Mouse (Mus musculus) brain, embryonic 18.5 days (tissue): ENCODE measurements around the gene Prpf31.
"Not testable (repeated sequence)": the region's sequence is repeated elsewhere in the genome, so short reads cannot be mapped to it uniquely, and the experiment has no call there.

Experiments
- DNase-seq: peaks from one replicate; pipeline ENCODE4 v3.0.0-alpha.2; 2012; ENCODE audit warnings: low read depth, low spot score

Prpf31 gene

GRCm38 (mm10) chr7:3629543-3630477, at the start of gene Prpf31, which contains the start of gene Tfpt:
TSS of gene Prpf31 (plus strand) at chr7:3629985.
TSS of gene Tfpt (minus strand) at chr7:3629929.
- peak; percentile 94 for DNase-seq

- no peak for DNase-seq
Observed at GRCm38 (mm10) chr7:3580029-3580428, 49.8 kb upstream of the Prpf31 start.

DNA sequence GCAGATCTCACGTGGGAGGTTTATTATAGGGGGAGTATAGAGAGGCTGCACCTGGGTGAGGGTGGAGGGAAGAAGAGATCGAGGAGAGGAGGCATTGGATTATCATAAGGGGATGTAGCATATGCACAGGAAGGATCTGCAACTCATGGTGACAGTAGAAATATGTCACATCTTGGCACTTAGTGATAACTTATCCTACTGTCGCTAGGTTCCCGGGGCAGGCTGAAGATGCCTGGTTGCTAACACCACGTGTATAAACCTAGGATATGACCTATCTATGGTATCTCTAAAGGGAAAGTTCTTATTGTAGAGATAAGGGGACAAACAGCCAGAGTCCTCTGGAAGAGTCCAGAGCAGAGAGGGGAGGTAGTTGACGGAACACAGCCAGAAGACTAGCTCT, 44.0 kb upstream of the Prpf31 start:
- no peak for DNase-seq

DNA sequence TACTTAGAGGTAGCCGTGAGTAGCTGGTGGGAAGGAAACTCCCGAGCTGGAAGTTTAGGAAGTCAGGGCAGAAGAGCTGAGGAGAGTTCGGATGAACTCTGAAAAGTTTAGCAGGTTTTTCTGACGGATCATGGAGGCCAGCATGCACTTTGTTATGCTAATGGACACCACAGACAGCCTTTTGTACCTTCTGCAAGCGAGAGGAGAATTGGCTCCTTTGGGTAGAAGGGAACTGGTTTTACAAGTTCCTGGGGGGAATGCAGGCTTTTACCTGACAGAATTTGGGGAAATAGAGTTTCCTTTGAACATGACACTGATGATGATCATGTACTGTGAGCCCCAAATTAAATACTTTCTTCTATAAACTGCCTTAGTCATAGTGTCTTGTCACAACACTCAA, 43.5 kb upstream of the Prpf31 start:
- DNase-seq = no peak

DNA sequence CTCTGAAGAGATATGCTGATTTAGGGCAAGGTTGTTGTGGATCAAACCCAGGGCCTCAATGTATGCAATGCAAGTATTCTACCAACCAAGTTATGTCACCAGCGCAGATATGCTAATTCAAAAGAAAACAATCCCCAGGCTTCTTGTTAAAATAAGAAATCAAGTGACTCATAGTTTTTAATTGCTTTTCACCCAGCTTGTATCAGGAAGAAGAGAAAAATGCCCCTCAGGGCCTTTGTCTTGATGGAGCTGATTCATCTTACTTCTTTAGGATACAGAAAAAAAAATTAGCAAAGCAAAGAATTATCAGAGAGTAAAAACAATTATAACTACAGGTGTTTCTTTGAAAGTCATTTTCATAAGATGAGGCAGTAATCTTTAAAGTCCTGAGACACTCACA, 42.5 kb upstream of the Prpf31 start:
- no peak for DNase-seq

GRCm38 (mm10) chr7:3590550-3590949, 39.2 kb upstream of the Prpf31 start:
- DNase-seq = no peak

DNA sequence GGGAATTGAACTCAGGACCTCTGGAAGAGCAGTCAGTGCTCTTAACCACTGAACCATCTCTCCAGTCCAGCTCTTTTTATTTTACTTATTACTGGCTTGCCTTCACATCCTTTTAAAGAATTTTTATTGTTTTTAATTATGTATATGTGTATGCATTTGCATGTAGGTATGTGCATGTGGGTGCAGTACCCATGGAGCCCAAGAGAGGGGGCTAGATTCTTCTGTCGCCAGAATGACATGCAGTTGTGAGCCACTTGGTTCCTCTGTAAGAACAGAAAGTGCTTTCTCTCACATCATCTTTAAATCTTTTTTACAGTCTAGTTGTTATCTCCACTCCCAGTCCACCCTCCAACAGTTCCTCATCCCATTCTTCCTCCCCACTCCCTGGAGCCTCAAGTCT, 38.3 kb upstream of the Prpf31 start:
- no peak for DNase-seq

DNA sequence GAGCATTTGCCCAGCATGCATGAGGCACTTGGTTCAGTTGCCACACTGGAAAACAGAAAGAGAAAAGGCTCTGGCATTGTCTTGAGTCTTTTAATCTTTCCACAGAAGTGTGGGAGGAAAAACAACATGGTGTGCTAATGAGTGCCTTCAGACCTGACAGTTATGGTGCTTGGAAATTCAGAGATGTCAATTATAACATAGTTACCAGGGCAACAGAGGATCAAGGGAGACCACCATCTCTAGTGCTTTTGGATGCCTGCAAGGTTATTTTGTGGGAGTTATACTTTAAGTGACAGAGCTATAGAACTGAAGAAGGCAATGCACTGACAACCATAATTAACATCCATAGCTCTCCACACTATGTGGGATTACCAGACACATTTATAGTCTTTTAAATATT, 35.9 kb upstream of the Prpf31 start:
- DNase-seq = no peak

DNA sequence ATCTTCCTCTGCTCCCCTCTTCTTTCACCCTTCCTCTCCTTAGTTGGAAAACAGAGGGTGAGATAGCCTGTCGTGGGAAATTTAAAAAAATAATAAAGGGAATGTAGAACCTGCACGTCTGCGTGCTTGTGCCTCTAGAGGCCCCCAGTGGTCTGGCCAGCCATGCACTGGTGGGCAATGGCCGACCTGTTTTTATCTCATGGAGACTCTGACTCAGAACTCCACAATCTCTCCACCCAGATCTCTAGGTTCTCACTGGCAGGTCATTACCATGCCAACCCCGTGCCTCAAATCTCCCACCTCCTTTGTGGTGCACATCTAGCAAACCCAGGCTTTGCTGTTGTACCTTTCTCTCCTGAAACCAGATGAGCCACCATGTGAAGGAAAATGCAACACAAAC, 35.1 kb upstream of the Prpf31 start:
- no peak for DNase-seq

GRCm38 (mm10) chr7:3595146-3595545, 34.6 kb upstream of the Prpf31 start:
- no peak for DNase-seq

- not testable (repeated sequence) for DNase-seq
Observed at GRCm38 (mm10) chr7:3597755-3598154, 32.0 kb upstream of the Prpf31 start.

DNA sequence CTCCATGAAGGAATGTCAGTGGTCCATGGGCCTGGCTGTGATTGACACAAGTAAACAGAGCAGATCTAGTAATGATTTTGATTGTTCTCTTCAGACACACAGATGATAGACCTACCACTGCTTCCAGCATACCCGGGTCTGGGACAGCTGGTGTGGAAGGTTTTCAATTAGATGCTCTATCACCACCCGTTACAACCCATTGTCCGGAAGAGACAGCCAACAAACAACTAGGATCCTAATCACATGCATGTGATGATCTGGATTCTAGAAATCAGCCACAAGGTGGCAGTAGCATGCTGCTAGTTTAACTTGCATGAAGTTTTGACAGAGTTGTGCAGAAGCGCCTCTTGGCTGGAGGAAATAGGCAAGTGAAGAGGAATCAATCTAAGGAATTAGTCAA, 28.7 kb upstream of the Prpf31 start:
- DNase-seq = no peak

DNA sequence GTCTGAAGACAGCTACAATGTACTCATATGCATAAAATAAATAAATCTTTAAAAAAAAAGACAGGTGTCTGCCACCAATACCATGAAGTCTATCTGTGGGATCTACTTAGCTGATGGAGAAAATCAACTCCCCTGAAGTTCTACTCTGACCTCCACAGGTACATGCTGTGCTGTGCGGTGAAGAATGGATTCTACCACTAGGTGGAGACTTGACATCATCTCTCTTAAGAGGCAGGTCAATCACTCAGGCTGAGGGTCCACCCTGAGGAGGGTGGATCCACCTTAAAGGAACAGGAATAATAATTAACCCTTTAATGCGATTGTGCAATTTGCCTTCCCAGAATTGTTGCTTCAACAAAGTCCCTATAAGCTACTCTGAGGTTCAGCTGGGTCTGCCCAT, 23.0 kb upstream of the Prpf31 start:
- no peak for DNase-seq

GRCm38 (mm10) chr7:3607391-3607790, 22.4 kb upstream of the Prpf31 start:
- DNase-seq = no peak

GRCm38 (mm10) chr7:3608668-3609067, 21.1 kb upstream of the Prpf31 start:
- DNase-seq = no peak

- no peak for DNase-seq
Observed at GRCm38 (mm10) chr7:3609082-3609481, 20.7 kb upstream of the Prpf31 start.

GRCm38 (mm10) chr7:3610437-3610836, 19.3 kb upstream of the Prpf31 start:
- no peak for DNase-seq

- DNase-seq = no peak
Observed at GRCm38 (mm10) chr7:3611006-3611405, 18.8 kb upstream of the Prpf31 start.

DNA sequence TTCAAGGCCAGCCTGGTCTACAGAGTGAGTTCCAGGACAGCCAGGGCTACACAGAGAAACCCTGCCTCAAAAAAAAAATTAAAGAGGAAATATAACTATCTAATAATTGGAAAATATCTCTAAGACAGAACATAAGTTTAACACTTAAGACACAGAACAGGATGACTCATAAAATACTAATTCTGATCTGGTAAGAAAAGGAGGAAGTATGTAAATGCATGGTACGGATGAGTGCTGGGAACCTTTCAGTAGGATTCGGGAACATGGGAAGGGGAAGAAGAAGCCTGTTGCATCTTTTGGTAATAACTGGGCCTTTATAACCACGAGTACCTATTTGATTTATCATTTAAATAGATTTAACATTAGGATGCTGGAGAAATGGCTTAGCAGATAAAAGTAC, 15.8 kb upstream of the Prpf31 start:
- DNase-seq = no peak

GRCm38 (mm10) chr7:3616057-3616388, 13.8 kb upstream of the Prpf31 start, which contains the start of gene Oscar:
TSS of gene Oscar (minus strand) at chr7:3616157.
- no peak for DNase-seq

- DNase-seq = no peak
Observed at GRCm38 (mm10) chr7:3616389-3617241, 13.2 kb upstream of the Prpf31 start.

GRCm38 (mm10) chr7:3617242-3617995, 12.4 kb upstream of the Prpf31 start, which contains the start of gene Ndufa3:
TSS of gene Ndufa3 (plus strand) at chr7:3617373.
- peak; percentile 88 for DNase-seq
